14 mouse cellular contexts compared by ENCODE assay signal in the genomic region with DNA sequence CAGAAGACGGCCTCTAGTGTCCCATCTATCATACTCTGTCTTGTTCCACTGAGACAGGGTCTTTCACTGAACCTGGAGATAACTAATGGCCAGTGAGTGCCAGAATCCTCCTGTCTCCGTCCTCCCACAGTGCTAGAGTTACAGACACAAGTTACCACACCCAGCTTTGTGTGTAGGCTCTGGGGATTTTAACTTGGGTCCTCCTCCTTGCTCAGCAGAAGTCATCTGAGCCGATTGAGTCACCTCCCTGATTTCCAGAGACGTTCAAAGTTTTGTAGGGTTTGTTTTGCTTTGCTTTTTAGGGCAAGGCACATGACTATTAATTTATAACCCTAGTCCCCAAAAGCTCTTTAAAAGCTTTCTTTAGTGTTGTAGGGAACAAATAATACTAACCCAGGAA. TPM values are rescaled to one million over a fixed set of nuclear protein-coding genes. Genes with fewer than 3 reads are reported as not detected.
A peak's percentile ranks its signal among the peaks of the same experiment; 100 is the strongest.
DNase-seq lines count a peak whose midpoint lies in the region; ATAC-seq and TF ChIP-seq lines count a peak whose summit lies in the region.
"Had no signal": no experiment of that assay in that cellular context is flagged by ENCODE, and none has a peak within 500 bp of the region (broad histone marks: within the 10 kb centered on the region; RNA-seq: fewer than 3 reads in every experiment).

No protein-coding gene starts in this region.

- H3K4me2 ChIP-seq in liver, embryonic 12.5 days: no peak overlapping the region
- peak overlapping the region; percentile 95 for H3K4me2 ChIP-seq in myocyte (ENCODE audit: low read depth)
- H3K4me2 ChIP-seq: forebrain, embryonic 13.5 days; hindbrain, embryonic 14.5 days; limb, embryonic 13.5 days; neural tube, embryonic 12.5 days had no signal

- peak overlapping the region; percentile 17 for H3ac ChIP-seq in myocyte (ENCODE audit: control insufficient read depth, insufficient read length)

- TF ChIP-seq CTCF in bone marrow macrophage, adult 2 months (IDR thresholded peaks at IDR 0.05; ENCODE audit: low read depth, low read length): no peak

- H3K79me2 ChIP-seq in myocyte (ENCODE audit: control insufficient read depth, insufficient read depth): no peaks in the 10 kb centered on the region

- no peak overlapping the region for H3K4me3 ChIP-seq in liver, embryonic 12.5 days
- H3K4me3 ChIP-seq in bone marrow macrophage, adult 2 months (ENCODE audit: insufficient read depth, low read length): no peak overlapping the region
- peak overlapping the region; percentile 3 for H3K4me3 ChIP-seq in myocyte
- H3K4me3 ChIP-seq: forebrain, embryonic 13.5 days; limb, embryonic 13.5 days; neural tube, embryonic 12.5 days had no signal

- peak; percentile 87 for DNase-seq in heart, adult 11 months
- DNase-seq in heart, adult 9 months (ENCODE audit: low spot score in 2 of 2): no peak
- no peak for DNase-seq in liver
- DNase-seq in lung, postnatal 36 days: no peak
- DNase-seq: cerebellum, postnatal 25 days; kidney, adult 11 months; thymus, postnatal 25 days had no signal

- H3K27ac ChIP-seq in liver, embryonic 12.5 days: peak overlapping the region; percentile 38; the same call in 1 of the 2 replicates
- H3K27ac ChIP-seq in bone marrow macrophage, adult 2 months (ENCODE audit: insufficient read depth, low read depth, low read length): peak overlapping the region; percentile 48
- H3K27ac ChIP-seq: forebrain, embryonic 13.5 days; hindbrain, embryonic 14.5 days; limb, embryonic 13.5 days; neural tube, embryonic 12.5 days had no signal

- H3K36me3 ChIP-seq in liver, embryonic 12.5 days: peaks cover under 1% of the 10 kb centered on the region; the same call in 1 of the 2 replicates
- no peaks in the 10 kb centered on the region for H3K36me3 ChIP-seq in myocyte (ENCODE audit: control insufficient read depth, insufficient read depth)
- H3K36me3 ChIP-seq: neural tube, embryonic 12.5 days had no signal

- H3K9me3 ChIP-seq in liver, embryonic 12.5 days (replicated peaks): no peaks in the 10 kb centered on the region
- H3K9me3 ChIP-seq: forebrain, embryonic 13.5 days; limb, embryonic 13.5 days; neural tube, embryonic 12.5 days had no signal

- no peak for ATAC-seq in liver, embryonic 12.5 days
- ATAC-seq: forebrain, embryonic 13.5 days had no signal

- no peaks in the 10 kb centered on the region for H3K27me3 ChIP-seq in liver, embryonic 12.5 days (replicated peaks)
- no peaks in the 10 kb centered on the region for H3K27me3 ChIP-seq in myocyte (ENCODE audit: control insufficient read depth, insufficient read depth, insufficient read length)
- H3K27me3 ChIP-seq: forebrain, embryonic 13.5 days; limb, embryonic 13.5 days; neural tube, embryonic 12.5 days had no signal

- 0 out of 2 replicates have a peak overlapping the region, but pooled peaks have one; percentile 13 for H3K9ac ChIP-seq in liver, embryonic 12.5 days
- H3K9ac ChIP-seq: forebrain, embryonic 13.5 days; hindbrain, embryonic 14.5 days; limb, embryonic 13.5 days; neural tube, embryonic 12.5 days had no signal

- 35% methylated on average over 4 of the region's 4 CpGs for WGBS in liver, embryonic 12.5 days (ENCODE audit: insufficient replicate concordance)

- TF ChIP-seq POLR2A in bone marrow macrophage, adult 2 months (IDR thresholded peaks at IDR 0.05; ENCODE audit: borderline replicate concordance, low read depth, low read length): no peak
- no peak for TF ChIP-seq POLR2A in myocyte (IDR thresholded peaks at IDR 0.05; ENCODE audit: insufficient read length, low read depth)

- peaks cover 81% of the 10 kb centered on the region for H3K4me1 ChIP-seq in liver, embryonic 12.5 days
- H3K4me1 ChIP-seq in bone marrow macrophage, adult 2 months (ENCODE audit: control insufficient read depth, insufficient read depth, low read length): peaks cover 33% of the 10 kb centered on the region
- H3K4me1 ChIP-seq: forebrain, embryonic 13.5 days; limb, embryonic 13.5 days; neural tube, embryonic 12.5 days had no signal

TF ChIP-seq in myocyte, 11 proteins besides CTCF, POLR2A, EP300 and RAD21:
- TF ChIP-seq MYOD1 (IDR thresholded peaks at IDR 0.05; ENCODE audit: control insufficient read depth in 1 of 3, insufficient read length in 2 of 3, low read depth in 2 of 3) (no peak), CEBPB (IDR thresholded peaks at IDR 0.05; ENCODE audit: insufficient read depth, poor library complexity, severe bottlenecking) (peak; percentile 50; the same call in 1 of the 2 replicates), USF1 (IDR thresholded peaks at IDR 0.05; ENCODE audit: low read depth) (peak; percentile 47)
TF ChIP-seq in myocyte: peak in this region for 2.

RNA-seq across cellular contexts. Expression of a gene that starts 41.0 kb away (rescaled TPM):
- 88.6 and 88.7 TPM in 2 replicates for polyA plus RNA-seq in liver, embryonic 12.5 days (2016; fragmentation: Nextera tagmentation; extraction: Ambion mirVana)
- polyA plus RNA-seq in bone marrow macrophage, adult 2 months (2012; ENCODE audit: insufficient read depth, insufficient read length, missing spikeins): 346 and 350 TPM in 2 replicates
- polyA plus RNA-seq in myocyte (2012; fragmentation: generic; extraction: Trizol): 288 TPM
